Mouse (Mus musculus) liver, embryonic 14.5 days (tissue): ENCODE data around the gene Dnah8. TPM values are rescaled to one million over a fixed set of nuclear protein-coding genes. Genes with fewer than 3 reads are reported as not detected.

Experiments
- ATAC-seq: fragments of 200-750 bp; cut with Nextera tagmentation; 2 replicates; pipeline ENCODE4 v1.8.0; 2017; ENCODE audit warnings: moderate number of reproducible peaks, mild to moderate bottlenecking, moderate library complexity; ENCODE audit not compliant: insufficient read depth
- DNase-seq, 3 experiments: peaks; one replicate each; pipeline ENCODE4 v3.0.0-alpha.2; 2012 to 2013; ENCODE audit warnings: low read depth in 3 of 3, low spot score in 3 of 3
- H3K27ac ChIP-seq: fragments of 300-500 bp; sonication (generic); 2 replicates; pipeline ENCODE4 v1.5.1; 2014; ENCODE audit warnings: moderate library complexity, mild to moderate bottlenecking, control low read depth, inconsistent platforms
- H3K27me3 ChIP-seq: fragments of 300-500 bp; sonication (generic); 2 replicates; pipeline ENCODE4 v1.6.1; 2014; ENCODE audit warnings: mild to moderate bottlenecking, low read length, moderate library complexity; ENCODE audit not compliant: control insufficient read depth, insufficient read depth
- H3K36me3 ChIP-seq: fragments of 300-500 bp; sonication (generic); replicated peaks from 2 replicates; pipeline ENCODE4 v1.6.1; 2014; ENCODE audit warnings: low read depth; ENCODE audit not compliant: control insufficient read depth, insufficient read depth
- H3K4me1 ChIP-seq, 2 experiments: fragments of 200-500 bp in 1 of 2; fragments of 300-500 bp in 1 of 2; sonication (generic) in 1 of 2; replicated peaks; 2 replicates each; pipeline ENCODE4 v1.6.1; 2012 to 2014; ENCODE audit warnings: antibody characterized with exemption in 1 of 2, inconsistent platforms in 1 of 2, low read length in 1 of 2; ENCODE audit not compliant: control insufficient read depth in 2 of 2, insufficient read depth in 2 of 2
- H3K4me2 ChIP-seq: fragments of 300-500 bp; sonication (generic); 2 replicates; pipeline ENCODE4 v1.6.1; 2014; ENCODE audit warnings: low read depth, mild to moderate bottlenecking, control low read depth, moderate library complexity
- H3K4me3 ChIP-seq, 2 experiments: fragments of 200-500 bp in 1 of 2; fragments of 300-500 bp in 1 of 2; sonication (generic) in 1 of 2; 2 replicates each; pipeline ENCODE4 v1.5.1; 2012 to 2014; ENCODE audit warnings: low read depth in 2 of 2, low read length in 2 of 2, mild to moderate bottlenecking in 2 of 2, control low read depth in 1 of 2, inconsistent platforms in 1 of 2, moderate library complexity in 1 of 2; ENCODE audit not compliant: insufficient read depth in 1 of 2
- H3K9ac ChIP-seq: fragments of 300-500 bp; sonication (generic); replicated peaks from 2 replicates; pipeline ENCODE4 v1.6.1; 2014; ENCODE audit warnings: mild to moderate bottlenecking, control low read depth, moderate library complexity
- H3K9me3 ChIP-seq: fragments of 300-500 bp; sonication (generic); 2 replicates; pipeline ENCODE4 v1.6.1; 2016; ENCODE audit warnings: low read length, mixed read lengths; ENCODE audit not compliant: control insufficient read depth
- CTCF ChIP-seq: IDR thresholded peaks from 2 replicates; pipeline ENCODE4 v1.5.1; 2016; ENCODE audit warnings: antibody characterized with exemption, low read depth, control low read depth
- EP300 ChIP-seq: IDR thresholded peaks from 2 replicates; pipeline ENCODE4 v1.6.1; 2016; ENCODE audit warnings: antibody characterized with exemption, low read depth
- WGBS: fragments of 180-500 bp; shearing (Covaris S2); extraction: QIAGEN DNeasy Blood & Tissue Kit; methylation state at CpG from one replicate; pipeline ENCODE4 v1.1.7; 2014; ENCODE audit not compliant: insufficient replicate concordance; 5-methylcytosine and 5-hydroxymethylcytosine counted together
- polyA plus RNA-seq, 2 experiments: library from polyadenylated mRNA; depleted of rRNA in 1 of 2; stranded (reverse) in 1 of 2; unstranded in 1 of 2; fragments of >200 nt; fragmentation: Nextera tagmentation in 1 of 2; extraction: Ambion mirVana in 1 of 2; gene quantifications; 2 replicates each; pipeline versions ENCODE4 v1.2.1 to v1.2.3; 2012 to 2014

Gene Dnah8
- polyA plus RNA-seq, 2 experiments = 0.83 to 1.8 TPM

DNA sequence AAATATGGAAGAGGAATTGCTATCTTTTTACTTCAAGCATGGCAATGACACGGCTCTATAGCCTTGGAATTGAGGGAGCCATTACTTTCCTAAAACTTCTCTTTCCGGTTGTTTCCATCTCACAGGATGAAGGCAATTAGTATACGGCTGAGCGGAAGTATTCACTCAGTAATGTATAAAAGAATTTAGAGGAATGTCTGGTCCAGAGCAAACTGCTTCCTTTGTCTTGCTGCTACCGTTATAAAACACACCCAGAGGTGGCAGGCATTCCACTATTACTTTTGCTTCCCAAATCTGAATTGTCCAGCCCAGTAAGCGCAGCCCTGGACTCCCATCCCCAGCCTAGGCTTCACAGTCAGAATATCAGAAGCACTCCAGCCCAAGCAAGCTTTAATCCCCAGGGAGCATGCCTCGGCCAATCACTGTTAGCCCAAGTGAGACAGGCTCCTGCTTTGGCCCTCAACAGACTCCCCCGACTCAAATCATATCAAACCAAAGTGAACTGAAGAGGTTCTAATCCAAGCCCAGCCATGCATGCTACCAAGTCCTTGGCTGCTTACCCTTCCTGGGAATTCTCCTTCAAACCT is 16.2 kb upstream of the Dnah8 start:
- no peak overlapping the region for H3K4me2 ChIP-seq
- ATAC-seq = no peak
- WGBS = 86% methylated on average over 8 of the region's 8 CpGs
- H3K9me3 ChIP-seq = no peaks in the 10 kb centered on the region
- H3K27ac ChIP-seq = no peak overlapping the region
- no peak overlapping the region for H3K4me3 ChIP-seq
- TF ChIP-seq CTCF = no peak
- no peak for TF ChIP-seq EP300
- H3K36me3 ChIP-seq = peaks cover 20% of the 10 kb centered on the region
- H3K4me1 ChIP-seq = peaks cover 26 to 38% of the 10 kb centered on the region in 2 experiments
- DNase-seq = no peak
- no peak overlapping the region for H3K9ac ChIP-seq
- H3K27me3 ChIP-seq = no peaks in the 10 kb centered on the region

DNA sequence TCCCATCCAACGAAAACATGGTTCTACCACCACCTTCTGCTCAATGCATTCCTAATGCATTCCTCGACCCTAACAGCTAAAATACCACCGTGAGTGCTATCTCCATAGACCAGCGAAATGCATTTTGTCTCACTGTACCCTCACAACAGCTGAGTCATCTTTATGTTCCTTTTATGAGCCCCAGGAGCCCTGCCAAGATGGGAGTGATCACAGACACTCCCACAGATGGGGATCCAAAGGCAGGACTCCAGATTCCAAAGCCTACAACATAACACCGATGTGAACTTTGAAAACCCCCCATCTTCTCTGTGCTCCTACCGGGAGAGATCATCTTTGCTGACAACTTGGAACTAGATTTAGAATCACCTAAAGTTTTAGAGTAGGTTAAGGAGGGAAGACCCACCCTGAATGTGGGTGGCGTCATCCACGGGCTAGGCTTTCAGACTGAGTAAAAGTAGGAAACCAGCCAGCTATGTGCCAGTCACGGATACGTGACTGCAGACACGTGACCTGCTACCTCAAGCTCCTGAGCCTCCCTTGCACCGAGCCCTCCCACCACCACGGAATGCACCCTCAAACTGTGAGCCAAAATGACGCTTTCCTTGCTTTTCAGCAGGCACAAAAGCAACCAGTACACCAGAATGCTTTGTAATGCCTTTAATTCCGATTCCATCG is 14.7 kb upstream of the Dnah8 start:
- Histone ChIP-seq H3K27ac (peak overlapping the region; percentile 66), H3K36me3 (peaks cover 11% of the 10 kb centered on the region), H3K4me2 (peak overlapping the region; percentile 78), H3K4me3 (peak overlapping the region; percentile 59 to 89), H3K9me3 (no peaks in the 10 kb centered on the region), H3K27me3 (no peaks in the 10 kb centered on the region), H3K9ac (peak overlapping the region; percentile 59), H3K4me1 (peaks cover 38 to 50% of the 10 kb centered on the region in 2 experiments)
- DNase-seq (peak in 2 of 3 experiments; percentile 40 to 64), ATAC-seq (peak; percentile 20; the same call in 1 of the 2 replicates)
- no peak for TF ChIP-seq EP300
- no peak for TF ChIP-seq CTCF
- 57% methylated on average over 16 of the region's 16 CpGs for WGBS

- DNase-seq = no peak
- Histone ChIP-seq H3K4me3 (peak overlapping the region; percentile 59 to 89), H3K9ac (peak overlapping the region; percentile 59; the same call in 1 of the 2 replicates), H3K9me3 (no peaks in the 10 kb centered on the region), H3K4me1 (peaks cover 42 to 53% of the 10 kb centered on the region in 2 experiments), H3K4me2 (peak overlapping the region; percentile 78), H3K36me3 (peaks cover 11% of the 10 kb centered on the region), H3K27me3 (no peaks in the 10 kb centered on the region), H3K27ac (peak overlapping the region; percentile 66)
- ATAC-seq = no peak
- no peak for TF ChIP-seq EP300
- TF ChIP-seq CTCF = no peak
- 66% methylated on average over 5 of the region's 5 CpGs for WGBS
Measured at GRCm38 (mm10) chr17:30609980-30610307, 14.2 kb upstream of the Dnah8 start.

DNA sequence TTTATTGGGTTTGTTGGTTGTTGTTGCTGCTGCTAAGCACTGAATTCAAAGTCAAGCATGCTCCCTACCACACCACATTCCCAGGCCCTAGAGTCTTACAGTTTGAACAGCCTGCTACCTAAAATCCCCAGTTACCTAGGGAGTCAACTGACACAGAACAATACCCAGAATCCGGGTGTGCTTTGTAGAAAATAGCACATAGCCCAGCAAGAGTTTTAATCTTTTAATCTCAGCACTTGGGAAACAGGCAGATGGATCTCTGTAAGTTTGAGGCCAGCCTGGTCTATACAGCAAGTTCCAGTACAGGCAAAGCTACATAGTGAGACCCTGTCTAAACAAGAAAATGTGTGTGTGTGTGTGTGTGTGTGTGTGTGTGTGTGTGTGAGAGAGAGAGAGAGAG is 13.4 kb upstream of the Dnah8 start:
- Histone ChIP-seq H3K36me3 (peaks cover 11% of the 10 kb centered on the region), H3K4me3 (peak overlapping the region; percentile 68 to 89), H3K27ac (peak overlapping the region; percentile 66), H3K9me3 (no peaks in the 10 kb centered on the region), H3K4me1 (peaks cover 49 to 58% of the 10 kb centered on the region in 2 experiments), H3K4me2 (peak overlapping the region; percentile 78), H3K9ac (peak overlapping the region; percentile 94), H3K27me3 (no peaks in the 10 kb centered on the region)
- ATAC-seq = no peak
- TF ChIP-seq CTCF (no peak), EP300 (no peak)
- WGBS = 41% methylated on average over 1 of the region's 1 CpGs
- no peak for DNase-seq

DNA sequence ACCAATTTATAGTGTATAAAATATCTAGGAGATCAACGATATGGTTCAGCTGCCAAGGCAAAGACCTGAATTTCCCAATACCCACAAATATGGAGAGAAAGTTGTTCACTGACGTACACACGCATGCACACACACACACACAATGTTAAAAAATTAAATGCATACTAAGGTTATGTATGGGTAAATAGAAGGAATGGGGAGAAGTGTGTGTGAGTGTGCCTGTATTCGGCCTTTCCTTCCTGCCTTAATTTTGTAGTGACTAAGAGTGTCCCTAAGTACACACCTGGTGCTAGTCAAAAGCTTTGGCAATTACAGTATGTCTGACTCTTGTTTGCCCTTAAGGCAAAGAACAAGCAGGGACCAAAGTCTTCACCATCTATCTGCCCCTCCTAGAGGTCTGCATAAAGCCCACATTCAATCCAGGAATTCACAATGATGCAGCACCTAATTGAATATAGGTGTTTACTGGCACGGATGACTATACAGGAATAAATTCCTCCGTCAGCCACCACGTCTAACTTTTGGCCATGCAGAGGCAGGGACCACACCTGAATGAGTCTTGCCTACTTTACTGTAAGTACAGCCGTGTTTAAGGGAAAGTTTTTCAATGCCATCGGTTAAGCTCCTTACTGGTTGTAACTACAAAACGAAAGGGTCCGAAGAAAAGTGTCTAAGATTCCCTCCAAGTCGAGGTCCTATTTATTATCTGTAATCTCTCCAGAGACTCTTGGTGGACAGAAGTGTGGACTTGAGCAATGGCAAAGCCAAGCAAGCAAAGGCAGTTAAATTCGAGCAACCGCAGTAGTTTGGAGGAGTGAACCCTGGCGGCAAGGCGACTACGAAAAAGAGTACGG is 12.7 kb upstream of the Dnah8 start:
- 16% methylated on average over 18 of the region's 18 CpGs for WGBS
- TF ChIP-seq EP300 (no peak), CTCF (no peak)
- ATAC-seq = no peak

More for the DNA sequence above, 12.7 kb upstream of the Dnah8 start:
- DNase-seq = peak in 1 of 3 experiments; percentile 24
- H3K27ac ChIP-seq = peak overlapping the region; percentile 91
- H3K9ac ChIP-seq = peak overlapping the region; percentile 94
- no peaks in the 10 kb centered on the region for H3K9me3 ChIP-seq
- peaks cover 8% of the 10 kb centered on the region for H3K36me3 ChIP-seq
- H3K4me2 ChIP-seq = peak overlapping the region; percentile 78
- H3K27me3 ChIP-seq = no peaks in the 10 kb centered on the region
- H3K4me1 ChIP-seq = peaks cover 55 to 65% of the 10 kb centered on the region in 2 experiments
- peak overlapping the region; percentile 68 to 89 for H3K4me3 ChIP-seq
